Mouse (Mus musculus) neutrophil, adult 65 days (primary cell): Measurements from ENCODE around the gene Opn1mw. TPM values are rescaled to one million over a fixed set of nuclear protein-coding genes. Genes with fewer than 3 reads are reported as not detected.

ENCODE experiments used
- total RNA-seq: library from RNA; stranded (reverse); gene quantifications from 2 replicates; pipeline ENCODE4 v1.2.4, GENCODE M21; 2023

Gene Opn1mw
- not detected in 2 replicates for total RNA-seq

DNA sequence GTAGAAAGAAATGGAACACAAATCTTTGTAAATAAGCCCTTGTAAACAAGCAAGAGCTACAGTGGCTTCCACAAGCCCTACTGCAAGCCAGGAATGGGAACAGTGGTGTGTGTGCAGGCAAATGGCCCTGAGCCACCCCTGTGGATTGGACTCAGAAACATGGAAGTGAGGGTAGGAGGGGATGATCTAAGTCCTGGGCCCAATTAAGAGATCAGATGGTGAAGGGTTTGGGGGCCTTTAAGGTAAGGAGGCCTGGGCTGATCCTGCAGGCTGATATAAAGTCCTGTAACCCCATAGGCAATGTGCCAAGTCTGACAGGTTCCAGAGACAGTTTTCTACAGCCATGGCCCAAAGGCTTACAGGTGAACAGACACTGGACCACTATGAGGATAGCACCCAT lies at the start of gene Opn1mw:
Gene Opn1mw (plus strand): TSS at position 301 of the 400 bp plus-strand sequence.

DNA sequence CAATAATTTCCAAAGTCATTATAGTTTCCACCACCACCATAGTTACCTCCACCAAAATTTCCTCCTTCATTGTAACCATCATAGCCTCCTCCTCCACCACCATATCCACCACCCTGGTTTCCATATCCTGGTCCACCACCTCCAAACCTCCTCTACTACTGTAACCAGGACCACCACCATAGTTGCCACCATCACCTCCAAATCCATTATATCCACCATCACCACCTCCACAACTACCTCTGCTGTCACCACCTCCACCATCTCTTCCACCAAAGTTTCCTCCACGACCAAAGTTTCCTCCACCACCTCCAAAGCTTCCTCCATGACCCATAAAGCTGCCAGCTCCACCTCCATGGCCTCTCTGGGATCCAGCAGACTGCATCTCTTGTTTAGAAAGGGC lies 8.0 kb downstream of the Opn1mw start, which contains the start of gene Mecp2:
Gene Mecp2 (minus strand): TSS at position 101 of the 400 bp plus-strand sequence.

DNA sequence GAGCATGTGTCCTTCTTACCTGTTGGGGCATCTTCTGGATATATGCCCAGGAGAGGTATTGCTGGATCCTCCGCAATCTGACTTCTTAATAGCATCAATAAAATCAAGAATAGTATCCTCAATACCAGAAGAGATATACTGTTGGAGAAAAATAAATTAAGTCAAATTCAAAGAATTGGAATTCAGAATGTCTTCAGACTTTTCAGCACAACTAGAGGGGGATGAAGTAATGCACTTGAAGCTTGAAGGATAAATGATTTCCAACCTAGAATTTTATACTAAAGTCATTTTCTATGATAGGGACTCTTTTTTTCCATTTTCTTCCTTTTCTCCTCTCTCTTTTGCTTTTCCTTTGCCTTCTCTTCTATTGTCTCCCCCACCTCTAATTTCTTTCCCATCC lies 40.5 kb downstream of the Opn1mw start, which contains the start of gene Tex28:
Gene Tex28 (minus strand): TSS at position 101 of the 400 bp plus-strand sequence.

DNA sequence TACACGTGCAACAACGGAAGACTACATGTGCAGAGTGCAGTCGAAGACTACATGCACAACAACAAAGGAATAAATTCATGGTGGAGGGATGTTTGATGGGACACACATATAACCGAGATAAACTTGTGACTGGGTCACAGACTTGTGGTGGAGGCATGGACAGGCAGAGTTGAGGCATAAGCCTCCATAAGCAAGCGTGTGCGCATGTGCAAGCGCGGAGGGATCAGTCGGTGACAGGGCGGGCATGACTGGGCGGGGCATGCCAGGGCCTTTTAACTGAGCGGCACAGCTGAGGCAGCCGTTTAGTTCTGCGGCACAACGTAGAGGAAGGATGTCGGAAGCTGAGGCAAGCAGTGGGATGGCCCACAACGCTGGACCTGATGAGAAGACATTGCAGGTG lies 49.7 kb downstream of the Opn1mw start, which contains the start of gene Tktl1:
Gene Tktl1 (plus strand): TSS at position 301 of the 400 bp plus-strand sequence.

Other genes starting within 250 kb of the Opn1mw start
- gene Avpr2, start 235.4 kb upstream of the Opn1mw start, total RNA-seq, result not detected in 2 replicates
- 30.4 and 44.6 TPM in 2 replicates for gene L1cam, start 231.4 kb upstream of the Opn1mw start, total RNA-seq
- 228 and 276 TPM in 2 replicates for gene Arhgap4, start 205.6 kb upstream of the Opn1mw start, total RNA-seq
- 28.7 and 32.0 TPM in 2 replicates for gene Naa10, start 205.5 kb upstream of the Opn1mw start, total RNA-seq
- 11.1 and 12.8 TPM in 2 replicates for gene Renbp, start 196.6 kb upstream of the Opn1mw start, total RNA-seq
- 68.7 and 75.0 TPM in 2 replicates for gene Hcfc1, start 161.1 kb upstream of the Opn1mw start, total RNA-seq
- 66.4 and 88.3 TPM in 2 replicates for gene Irak1, start 103.5 kb upstream of the Opn1mw start, total RNA-seq
- 21.5 and 32.4 TPM in 2 replicates for gene Mecp2, start 7.9 kb downstream of the Opn1mw start, total RNA-seq
- gene Tex28, start 40.4 kb downstream of the Opn1mw start, total RNA-seq, result not detected in 2 replicates
- gene Tktl1, start 49.8 kb downstream of the Opn1mw start, total RNA-seq, result not detected in 2 replicates
- 1,682 and 1,969 TPM in 2 replicates for gene Flna, start 122.4 kb downstream of the Opn1mw start, total RNA-seq
- 35.8 and 51.3 TPM in 2 replicates for gene Emd, start 127.2 kb downstream of the Opn1mw start, total RNA-seq
- gene Rpl10, start 143.3 kb downstream of the Opn1mw start, total RNA-seq, result 315 and 369 TPM in 2 replicates
- 42.0 and 53.3 TPM in 2 replicates for gene Taz, start 154.4 kb downstream of the Opn1mw start, total RNA-seq
- 21.8 and 30.6 TPM in 2 replicates for gene Dnase1l1, start 154.9 kb downstream of the Opn1mw start, total RNA-seq
- gene Atp6ap1, start 169.6 kb downstream of the Opn1mw start, total RNA-seq, result 176 and 181 TPM in 2 replicates
- 248 and 265 TPM in 2 replicates for gene Gdi1, start 177.5 kb downstream of the Opn1mw start, total RNA-seq
- gene Fam50a, start 185.6 kb downstream of the Opn1mw start, total RNA-seq, result 35.7 and 39.2 TPM in 2 replicates
- 0.28 and 0.59 TPM in 2 replicates for gene Plxna3, start 201.6 kb downstream of the Opn1mw start, total RNA-seq
- gene Lage3, start 226.2 kb downstream of the Opn1mw start, total RNA-seq, result 16.1 and 16.2 TPM in 2 replicates
- gene Ubl4a, start 245.8 kb downstream of the Opn1mw start, total RNA-seq, result 15.9 and 19.4 TPM in 2 replicates
- 17.2 and 19.4 TPM in 2 replicates for gene Slc10a3, start 245.9 kb downstream of the Opn1mw start, total RNA-seq